Mouse (Mus musculus) liver, adult 2 months (tissue): ENCODE measurements at regions not wholly inside any gene's neighbourhood (a gene's known extent, or its start where the extent isn't known, plus 50 kb on each side); places are given as distances from the start of the nearest gene placed in this dataset.
"Not testable (repeated sequence)": the region's sequence is repeated elsewhere in the genome, so short reads cannot be mapped to it uniquely, and the experiment has no call there.

Experiments used
- CTCF ChIP-seq: fragments of 200-500 bp; IDR thresholded peaks from 2 replicates; pipeline ENCODE4 v1.5.1; 2011; ENCODE audit warnings: low read depth, low read length, control low read depth
- POLR2A ChIP-seq: fragments of 200-500 bp; IDR thresholded peaks from 2 replicates; pipeline ENCODE4 v1.6.1; 2011; ENCODE audit warnings: low read length, control low read depth; ENCODE audit not compliant: insufficient read depth; ENCODE audit errors: extremely low read depth

DNA sequence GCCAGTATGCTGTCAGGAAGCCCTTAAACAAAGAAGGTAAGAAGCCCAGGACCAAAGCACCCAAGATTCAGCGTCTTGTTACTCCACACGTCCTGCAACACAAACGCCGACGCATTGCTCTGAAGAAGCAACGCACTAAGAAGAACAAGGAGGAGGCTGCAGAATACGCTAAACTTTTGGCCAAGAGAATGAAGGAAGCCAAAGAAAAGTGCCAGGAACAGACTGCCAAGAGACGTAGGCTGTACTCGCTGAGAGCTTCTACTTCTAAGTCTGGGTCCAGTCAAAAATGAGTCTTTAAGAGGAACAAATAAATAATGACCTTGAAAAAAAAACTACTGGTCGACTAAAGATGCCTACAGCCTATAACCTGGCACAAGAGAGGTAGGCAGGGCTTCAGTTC is 110.0 kb downstream of the Cyld start:
- TF ChIP-seq CTCF, POLR2A: not testable (repeated sequence)
